Mouse (Mus musculus) embryonic fibroblast, embryonic 13.5 days (primary cell): ENCODE measurements at regions not wholly inside any gene's neighbourhood (a gene's known extent, or its start where the extent isn't known, plus 50 kb on each side); places are given as distances from the start of the nearest gene placed in this dataset.

Experiments
- H3K27ac ChIP-seq: 2 replicates; pipeline ENCODE4 v1.5.1; 2012; ENCODE audit warnings: low read length, control low read depth, inconsistent platforms; ENCODE audit not compliant: insufficient read depth
- H3K4me1 ChIP-seq: 2 replicates; pipeline ENCODE4 v1.6.1; 2011; ENCODE audit warnings: low read length; ENCODE audit not compliant: control insufficient read depth, insufficient read depth
- H3K4me3 ChIP-seq: 2 replicates; pipeline ENCODE4 v1.5.1; 2011; ENCODE audit warnings: mild to moderate bottlenecking, control low read depth, low read length; ENCODE audit not compliant: insufficient read depth
- CTCF ChIP-seq: IDR thresholded peaks from 2 replicates; pipeline ENCODE4 v1.5.1; 2011; ENCODE audit warnings: mild to moderate bottlenecking, control low read depth, low read length, moderate library complexity, borderline replicate concordance; ENCODE audit not compliant: insufficient read depth
- POLR2A ChIP-seq: IDR thresholded peaks from 2 replicates; pipeline ENCODE4 v1.6.1; 2011; ENCODE audit warnings: low read depth, mild to moderate bottlenecking, control low read depth, low read length, moderate library complexity

DNA sequence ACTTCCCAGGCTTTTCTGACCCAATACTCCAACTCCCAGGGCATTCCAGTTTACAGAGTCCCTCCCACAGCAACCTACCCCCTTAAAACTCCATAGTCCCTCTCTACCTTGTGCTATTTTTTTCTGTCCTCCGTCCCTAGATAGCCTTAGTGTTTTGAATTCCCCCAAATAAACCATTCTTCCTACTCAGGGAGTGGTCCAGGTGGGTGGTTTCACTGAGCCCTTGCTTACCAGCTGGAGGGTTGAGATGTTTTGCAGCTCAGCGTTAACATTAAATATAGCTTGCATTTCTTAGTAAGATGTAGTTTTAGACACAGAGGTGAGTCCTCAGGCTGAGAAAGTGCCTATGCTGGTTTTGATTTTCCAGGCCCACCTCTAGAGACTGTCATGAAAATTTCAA is 313.0 kb downstream of the Bmper start:
- H3K4me1 ChIP-seq: no peaks in the 10 kb centered on the region
- no peak overlapping the region for H3K27ac ChIP-seq
- no peak overlapping the region for H3K4me3 ChIP-seq
- no peak for TF ChIP-seq POLR2A
- no peak for TF ChIP-seq CTCF

DNA sequence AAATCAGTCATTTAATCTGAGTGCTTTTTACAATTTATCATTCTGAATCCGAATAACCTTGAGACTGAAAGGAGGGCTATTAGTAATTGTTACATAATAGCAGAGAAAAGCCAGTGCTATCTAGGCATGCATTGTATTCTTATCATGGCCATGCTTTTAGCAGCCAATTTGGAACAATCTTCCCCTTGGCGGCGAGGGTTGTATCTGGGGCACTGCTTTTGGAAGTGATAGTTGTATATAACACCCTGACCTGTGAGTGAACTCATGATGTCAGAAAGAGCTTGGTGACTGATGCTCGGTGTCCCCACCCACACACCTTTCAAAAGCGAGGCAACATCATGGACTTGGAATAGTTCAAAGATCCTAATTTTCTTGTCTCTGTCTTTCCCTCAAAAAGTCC is 315.2 kb downstream of the Bmper start:
- TF ChIP-seq POLR2A: no peak
- no peak for TF ChIP-seq CTCF
- no peak overlapping the region for H3K27ac ChIP-seq
- no peaks in the 10 kb centered on the region for H3K4me1 ChIP-seq
- H3K4me3 ChIP-seq: no peak overlapping the region

DNA sequence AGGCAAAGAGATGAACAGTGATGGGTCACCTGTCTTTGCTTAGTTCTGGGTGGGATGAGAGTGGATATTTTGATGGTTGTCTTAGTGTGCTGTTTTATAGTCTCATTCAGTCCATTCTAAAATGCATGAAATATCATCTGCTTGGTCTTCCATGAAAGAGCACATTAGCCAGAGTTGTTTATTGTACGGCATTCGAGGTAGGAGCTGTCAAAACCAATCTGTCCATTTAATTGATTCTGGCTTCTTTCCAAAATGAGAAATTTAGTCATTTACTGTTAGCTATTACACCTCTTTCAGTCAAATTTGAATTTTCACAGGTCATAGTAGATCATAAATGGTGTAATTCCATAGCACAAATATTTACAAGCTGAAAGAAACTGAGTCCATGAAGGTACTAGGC is 328.8 kb downstream of the Bmper start:
- Histone ChIP-seq H3K4me3 (no peak overlapping the region), H3K27ac (no peak overlapping the region), H3K4me1 (no peaks in the 10 kb centered on the region)
- TF ChIP-seq POLR2A: no peak
- no peak for TF ChIP-seq CTCF

DNA sequence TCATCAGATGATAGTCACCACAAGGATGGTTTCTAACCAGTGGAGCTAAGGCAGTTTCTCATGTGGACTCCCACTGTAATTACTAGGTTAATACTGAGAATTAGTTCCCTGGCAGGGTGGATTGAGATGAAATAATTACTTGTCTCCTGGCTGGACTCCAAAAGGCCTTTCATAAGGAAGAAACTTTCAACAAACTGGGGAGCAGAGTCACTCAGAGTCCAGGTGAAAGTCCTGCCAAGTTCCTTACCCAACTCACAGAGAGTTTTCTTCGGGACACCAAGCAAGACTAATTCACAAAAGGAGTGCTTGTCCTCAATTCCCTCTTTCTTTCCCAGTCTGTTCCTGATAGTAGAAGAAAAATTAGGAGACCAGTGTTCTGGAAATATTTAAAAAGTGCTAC is 330.9 kb downstream of the Bmper start:
- TF ChIP-seq CTCF (no peak), POLR2A (no peak)
- Histone ChIP-seq H3K27ac (no peak overlapping the region), H3K4me3 (no peak overlapping the region), H3K4me1 (no peaks in the 10 kb centered on the region)

DNA sequence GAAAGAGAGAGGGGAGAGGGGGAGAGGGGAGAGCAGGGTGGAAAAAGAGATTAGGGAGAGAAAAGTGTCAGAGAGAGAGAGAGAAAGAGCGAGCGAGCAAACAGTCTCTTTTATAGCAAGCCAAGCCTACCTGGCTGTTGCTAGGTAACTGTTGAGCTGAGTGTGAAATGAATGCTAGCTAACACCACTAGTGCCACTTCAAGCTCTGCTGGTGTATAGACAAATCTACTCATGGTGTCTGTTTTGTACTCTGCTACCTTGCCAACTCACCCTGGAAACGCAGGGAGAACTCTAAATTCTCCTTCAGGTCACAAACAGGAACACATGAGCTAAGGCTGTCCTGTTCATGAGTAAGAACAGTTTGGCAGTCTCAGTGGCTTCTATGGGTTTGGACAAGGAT is 334.7 kb downstream of the Bmper start:
- H3K4me3 ChIP-seq: no peak overlapping the region
- TF ChIP-seq CTCF (no peak), POLR2A (no peak)
- no peak overlapping the region for H3K27ac ChIP-seq
- H3K4me1 ChIP-seq: no peaks in the 10 kb centered on the region

DNA sequence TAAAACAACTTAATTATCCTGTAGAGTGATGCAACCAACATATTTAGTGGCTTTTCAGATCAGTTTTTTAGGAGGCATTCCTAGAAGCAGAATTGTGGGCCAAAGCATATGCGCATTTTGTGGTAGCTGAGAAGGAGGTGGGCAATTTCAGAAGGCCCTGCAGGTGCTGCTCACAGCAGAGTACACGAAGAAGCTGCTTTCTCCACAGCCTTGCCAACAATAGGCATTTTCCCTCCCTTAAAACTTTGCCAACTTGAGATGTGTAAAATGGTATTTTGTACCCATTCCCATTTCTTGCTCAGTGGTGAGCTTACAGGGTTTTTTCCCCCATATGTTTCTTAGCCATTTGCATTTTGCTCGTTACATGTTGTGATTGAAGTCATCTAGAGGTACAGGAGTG is 339.0 kb downstream of the Bmper start:
- TF ChIP-seq CTCF (no peak), POLR2A (no peak)
- H3K4me3 ChIP-seq: no peak overlapping the region
- peaks cover 8% of the 10 kb centered on the region; the same call in 1 of the 2 replicates for H3K4me1 ChIP-seq

DNA sequence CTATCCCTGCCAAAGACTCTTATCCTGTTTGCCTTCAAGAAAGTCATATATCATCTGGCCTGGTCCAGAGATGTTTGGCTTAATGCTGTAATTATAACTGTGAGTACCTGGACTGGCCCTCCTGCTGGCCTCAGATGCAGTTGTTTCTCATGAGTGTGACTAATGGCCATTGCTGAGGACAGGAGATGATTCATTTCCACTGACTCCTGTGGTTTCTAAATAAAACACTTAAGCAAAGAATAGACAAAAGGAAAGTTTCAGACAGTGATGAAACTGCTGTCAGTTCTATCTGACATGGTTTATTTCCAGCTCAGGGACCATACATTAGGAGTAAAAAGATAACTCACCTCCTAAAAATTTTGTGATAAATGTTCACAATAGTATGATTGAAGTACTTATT is 344.2 kb downstream of the Bmper start:
- H3K4me3 ChIP-seq: no peak overlapping the region
- no peak for TF ChIP-seq CTCF
- TF ChIP-seq POLR2A: no peak
- H3K4me1 ChIP-seq: peaks cover 13% of the 10 kb centered on the region
- H3K27ac ChIP-seq: 0 out of 2 replicates have a peak overlapping the region, but pooled peaks have one; percentile 21

More for the DNA sequence above, 339.0 kb downstream of the Bmper start:
- H3K27ac ChIP-seq: no peak overlapping the region

DNA sequence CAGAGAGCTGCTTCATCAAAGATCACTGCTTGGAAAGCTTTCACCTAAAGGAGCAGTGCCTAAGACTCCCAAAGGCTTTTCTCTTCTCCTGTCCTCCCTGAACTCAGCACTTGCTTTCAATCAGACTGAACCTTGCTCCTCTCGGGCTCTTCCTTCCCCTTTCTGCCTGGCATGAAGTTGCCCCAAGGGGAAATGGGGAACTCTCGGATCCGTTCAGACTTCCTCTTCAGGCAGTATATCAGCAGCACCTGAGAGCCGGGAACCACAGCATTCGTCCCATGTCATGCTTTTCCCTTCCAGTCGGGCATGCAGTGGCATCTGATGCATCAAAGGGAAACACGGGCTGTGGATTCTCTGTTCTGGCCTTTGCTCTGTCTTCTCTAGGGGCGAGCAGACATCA is 347.3 kb downstream of the Bmper start:
- peaks cover 13% of the 10 kb centered on the region for H3K4me1 ChIP-seq
- no peak overlapping the region for H3K4me3 ChIP-seq
- TF ChIP-seq CTCF (no peak), POLR2A (no peak)
- no peak overlapping the region for H3K27ac ChIP-seq

DNA sequence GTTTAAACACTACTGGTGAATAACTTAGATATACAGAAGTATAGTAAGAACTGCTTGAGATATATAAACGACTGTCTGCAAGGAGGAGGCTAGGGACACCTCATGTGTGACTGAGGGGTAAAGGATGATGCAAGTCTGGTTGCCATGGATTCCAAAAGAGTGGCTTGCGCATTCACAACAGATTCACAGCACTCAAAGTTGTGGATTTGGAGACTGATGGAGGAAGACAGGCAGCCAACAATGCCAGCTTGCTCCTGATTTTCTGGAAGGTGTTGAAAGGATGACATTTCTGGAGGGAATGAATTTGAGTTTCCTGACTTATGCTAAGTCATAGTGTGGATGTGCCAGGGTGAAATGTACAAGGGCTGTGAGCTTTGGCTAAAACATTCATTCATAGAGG is 353.4 kb downstream of the Bmper start:
- H3K4me1 ChIP-seq: no peaks in the 10 kb centered on the region
- no peak overlapping the region for H3K27ac ChIP-seq
- H3K4me3 ChIP-seq: no peak overlapping the region
- TF ChIP-seq CTCF: no peak
- no peak for TF ChIP-seq POLR2A

DNA sequence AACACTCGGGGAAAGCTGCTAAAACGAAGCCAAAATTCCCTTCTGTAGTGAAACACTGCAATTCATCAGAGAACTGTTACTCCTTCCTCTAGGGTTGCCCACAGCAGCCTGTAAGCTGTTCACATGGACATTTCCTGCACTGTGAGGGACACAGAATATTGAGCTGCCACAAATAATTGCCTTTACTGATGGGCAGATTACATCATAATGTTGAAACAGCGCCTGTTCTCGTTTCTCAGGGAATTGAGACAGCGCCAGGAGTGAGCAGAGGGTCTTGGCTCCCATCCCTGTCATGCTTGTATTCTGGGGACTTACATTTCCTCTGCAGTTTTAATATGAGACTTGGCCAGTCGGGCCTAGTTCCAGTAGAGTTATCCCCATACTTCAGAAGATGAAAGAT is 357.3 kb downstream of the Bmper start:
- no peak for TF ChIP-seq CTCF
- TF ChIP-seq POLR2A: no peak
- Histone ChIP-seq H3K4me1 (no peaks in the 10 kb centered on the region), H3K27ac (no peak overlapping the region), H3K4me3 (no peak overlapping the region)

DNA sequence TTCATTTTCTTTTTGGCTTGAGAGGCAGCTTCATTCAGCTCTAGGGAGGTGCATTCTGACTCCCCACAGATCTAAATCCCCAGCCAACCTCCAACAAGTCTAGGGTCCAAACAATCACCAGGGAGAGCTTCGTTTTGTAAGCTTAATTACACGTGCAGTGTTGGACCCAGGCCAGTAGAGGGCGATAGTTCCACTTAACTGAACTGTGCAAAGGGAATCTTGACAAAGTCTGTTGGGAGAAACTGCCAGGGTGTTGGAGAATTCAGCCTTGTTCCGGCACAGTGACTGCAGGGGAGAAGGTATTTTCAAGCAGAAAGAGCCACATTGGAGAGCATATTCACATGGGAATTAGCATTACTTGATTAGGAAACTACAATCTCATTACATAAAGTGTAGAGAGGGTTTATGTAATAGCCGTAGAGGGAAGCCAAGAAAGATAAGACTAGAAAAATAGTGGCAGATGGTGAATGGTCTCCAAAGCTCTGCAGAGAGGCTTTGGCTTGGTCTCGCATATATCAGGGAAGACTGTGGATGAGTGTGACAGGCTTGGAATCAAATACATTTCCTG is 358.2 kb downstream of the Bmper start:
- no peak overlapping the region for H3K4me3 ChIP-seq
- no peak for TF ChIP-seq POLR2A
- no peak for TF ChIP-seq CTCF
- H3K27ac ChIP-seq: no peak overlapping the region
- H3K4me1 ChIP-seq: no peaks in the 10 kb centered on the region
